Mouse (Mus musculus): ENCODE results near the gene Cops4. TPM values are rescaled to one million over a fixed set of nuclear protein-coding genes. Genes with fewer than 3 reads are reported as not detected.

Gene Cops4
- polyA plus RNA-seq, 1 experiment = 234 TPM

DNA sequence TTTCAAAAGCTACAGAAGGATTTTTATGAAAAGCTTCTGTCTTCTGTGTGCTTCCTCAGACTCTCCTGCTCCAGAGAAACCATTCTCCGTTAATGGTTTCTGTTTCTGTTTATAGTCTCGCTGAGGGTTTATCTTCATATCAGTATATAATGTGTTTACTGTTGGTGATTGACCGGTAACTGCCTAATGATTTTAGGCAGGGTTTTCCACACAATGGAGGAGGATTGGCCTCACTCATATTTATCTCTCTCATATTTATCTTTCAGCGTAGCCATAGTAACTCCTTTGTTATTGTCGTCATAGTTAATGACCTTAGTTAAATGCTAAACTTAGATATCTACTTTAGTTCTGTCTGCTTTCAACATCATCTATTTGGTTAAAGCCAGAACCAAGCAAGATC is 72.4 kb downstream of the Cops4 start:
- 82% methylated on average over 5 of the region's 5 CpGs for WGBS
- no peaks in the 10 kb centered on the region for H3K4me1 ChIP-seq (ENCODE audit: control insufficient read depth, insufficient read depth, low read length)
- H3K4me3 ChIP-seq (ENCODE audit: insufficient read depth, low read depth, low read length) = no peak overlapping the region

DNA sequence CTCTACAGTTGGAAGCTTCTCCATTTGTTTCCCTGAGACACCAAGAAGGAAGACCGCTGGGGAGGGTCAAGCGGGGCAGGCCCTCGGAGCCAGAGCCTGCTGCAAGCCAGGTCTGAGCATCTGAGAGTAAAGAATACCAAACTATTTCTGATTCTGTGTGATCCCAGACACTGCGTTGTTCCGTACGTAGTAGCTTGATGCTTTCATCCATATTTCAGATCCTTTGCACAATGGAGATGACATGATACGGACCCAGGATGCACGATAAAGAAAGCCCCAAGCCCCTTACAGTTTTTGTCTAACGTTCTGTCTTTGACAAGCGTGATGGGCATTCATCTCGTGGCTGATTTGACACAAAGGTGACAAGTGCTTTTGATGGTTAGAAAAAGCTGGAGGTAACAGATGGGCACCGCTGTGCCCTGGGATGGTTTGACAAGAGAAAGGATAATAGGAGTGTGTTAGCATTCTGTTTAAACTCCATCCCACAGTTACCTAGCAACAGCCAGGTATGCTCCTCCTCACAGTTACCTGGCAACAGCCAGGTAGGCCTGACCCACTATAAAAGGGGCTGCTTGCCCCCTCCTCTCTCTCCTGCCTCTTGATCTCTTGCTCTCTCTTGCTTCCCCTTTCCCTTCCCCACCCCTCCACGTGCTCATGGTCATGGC is 76.8 kb downstream of the Cops4 start:
- WGBS = 90% methylated on average over 13 of the region's 13 CpGs
- Histone ChIP-seq H3K27ac (ENCODE audit: insufficient read depth, low read depth, low read length) (no peak overlapping the region), H3K4me3 (ENCODE audit: insufficient read depth, low read depth, low read length) (no peak overlapping the region), H3K4me1 (ENCODE audit: control insufficient read depth, insufficient read depth, low read length) (no peaks in the 10 kb centered on the region)
- TF ChIP-seq POLR2A (IDR thresholded peaks at IDR 0.05; ENCODE audit: insufficient read depth, low read depth, low read length) (no peak), CTCF (IDR thresholded peaks at IDR 0.05; ENCODE audit: insufficient read depth, low read depth, low read length) (no peak)

More for the DNA sequence above, 72.4 kb downstream of the Cops4 start:
- TF ChIP-seq CTCF (IDR thresholded peaks at IDR 0.05; ENCODE audit: insufficient read depth, low read depth, low read length) (no peak), POLR2A (IDR thresholded peaks at IDR 0.05; ENCODE audit: insufficient read depth, low read depth, low read length) (no peak)
- no peak overlapping the region for H3K27ac ChIP-seq (ENCODE audit: insufficient read depth, low read depth, low read length)

DNA sequence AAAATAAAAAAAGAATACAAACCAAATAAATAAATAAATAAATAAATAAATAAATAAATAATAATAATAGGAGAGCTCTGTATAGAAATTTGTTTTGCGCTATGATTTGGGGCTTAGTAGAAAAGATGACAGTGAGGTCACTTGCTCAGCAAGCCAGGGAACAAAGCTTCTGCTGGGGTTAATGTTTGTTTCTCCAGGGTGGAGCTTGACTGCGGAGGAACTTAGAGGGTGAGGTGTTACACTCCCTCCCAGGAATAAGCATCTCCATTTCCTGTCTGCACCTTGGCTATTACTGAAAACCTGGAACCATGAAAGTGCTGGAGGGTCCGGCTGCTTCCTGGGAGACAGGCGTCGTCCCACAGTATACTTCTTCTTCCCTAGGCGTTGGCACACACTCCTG is 77.9 kb downstream of the Cops4 start:
- TF ChIP-seq CTCF (IDR thresholded peaks at IDR 0.05; ENCODE audit: insufficient read depth, low read depth, low read length) (no peak), POLR2A (IDR thresholded peaks at IDR 0.05; ENCODE audit: insufficient read depth, low read depth, low read length) (no peak)
- 95% methylated on average over 6 of the region's 6 CpGs for WGBS
- H3K27ac ChIP-seq (ENCODE audit: insufficient read depth, low read depth, low read length) = no peak overlapping the region
- H3K4me1 ChIP-seq (ENCODE audit: control insufficient read depth, insufficient read depth, low read length) = no peaks in the 10 kb centered on the region
- no peak overlapping the region for H3K4me3 ChIP-seq (ENCODE audit: insufficient read depth, low read depth, low read length)

Other genes with a start within 250 kb of the Cops4 start
- gene Sec31a, start 102.1 kb upstream of the Cops4 start, polyA plus RNA-seq (2012; ENCODE audit: insufficient read depth, insufficient read length, low replicate concordance, missing spikeins) = not detected in 2 replicates
- not detected in 2 replicates for gene Lin54, start 17.7 kb upstream of the Cops4 start, polyA plus RNA-seq (2012; ENCODE audit: insufficient read depth, insufficient read length, low replicate concordance, missing spikeins)
- not detected in 2 replicates for gene Plac8, start 53.9 kb downstream of the Cops4 start, polyA plus RNA-seq (2012; ENCODE audit: insufficient read depth, insufficient read length, low replicate concordance, missing spikeins)
- gene Coq2, start 156.8 kb downstream of the Cops4 start, polyA plus RNA-seq (2012; ENCODE audit: insufficient read depth, insufficient read length, low replicate concordance, missing spikeins) = not detected in 2 replicates
- not detected in 2 replicates for gene Hpse, start 201.4 kb downstream of the Cops4 start, polyA plus RNA-seq (2012; ENCODE audit: insufficient read depth, insufficient read length, low replicate concordance, missing spikeins)